Mouse (Mus musculus) liver, embryonic 14.5 days (tissue): ENCODE results near the gene Grasp. TPM values are rescaled to one million over a fixed set of nuclear protein-coding genes. Genes with fewer than 3 reads are reported as not detected.

Source experiments
- ATAC-seq: fragments of 200-750 bp; cut with Nextera tagmentation; 2 replicates; pipeline ENCODE4 v1.8.0; 2017; ENCODE audit warnings: moderate number of reproducible peaks, mild to moderate bottlenecking, moderate library complexity; ENCODE audit not compliant: insufficient read depth
- DNase-seq, 3 experiments: peaks; one replicate each; pipeline ENCODE4 v3.0.0-alpha.2; 2012 to 2013; ENCODE audit warnings: low read depth in 3 of 3, low spot score in 3 of 3
- H3K27ac ChIP-seq: fragments of 300-500 bp; sonication (generic); 2 replicates; pipeline ENCODE4 v1.5.1; 2014; ENCODE audit warnings: moderate library complexity, mild to moderate bottlenecking, control low read depth, inconsistent platforms
- H3K27me3 ChIP-seq: fragments of 300-500 bp; sonication (generic); 2 replicates; pipeline ENCODE4 v1.6.1; 2014; ENCODE audit warnings: mild to moderate bottlenecking, low read length, moderate library complexity; ENCODE audit not compliant: control insufficient read depth, insufficient read depth
- H3K36me3 ChIP-seq: fragments of 300-500 bp; sonication (generic); replicated peaks from 2 replicates; pipeline ENCODE4 v1.6.1; 2014; ENCODE audit warnings: low read depth; ENCODE audit not compliant: control insufficient read depth, insufficient read depth
- H3K4me1 ChIP-seq, 2 experiments: fragments of 200-500 bp in 1 of 2; fragments of 300-500 bp in 1 of 2; sonication (generic) in 1 of 2; replicated peaks; 2 replicates each; pipeline ENCODE4 v1.6.1; 2012 to 2014; ENCODE audit warnings: antibody characterized with exemption in 1 of 2, inconsistent platforms in 1 of 2, low read length in 1 of 2; ENCODE audit not compliant: control insufficient read depth in 2 of 2, insufficient read depth in 2 of 2
- H3K4me2 ChIP-seq: fragments of 300-500 bp; sonication (generic); 2 replicates; pipeline ENCODE4 v1.6.1; 2014; ENCODE audit warnings: low read depth, mild to moderate bottlenecking, control low read depth, moderate library complexity
- H3K4me3 ChIP-seq, 2 experiments: fragments of 200-500 bp in 1 of 2; fragments of 300-500 bp in 1 of 2; sonication (generic) in 1 of 2; 2 replicates each; pipeline ENCODE4 v1.5.1; 2012 to 2014; ENCODE audit warnings: low read depth in 2 of 2, low read length in 2 of 2, mild to moderate bottlenecking in 2 of 2, control low read depth in 1 of 2, inconsistent platforms in 1 of 2, moderate library complexity in 1 of 2; ENCODE audit not compliant: insufficient read depth in 1 of 2
- H3K9ac ChIP-seq: fragments of 300-500 bp; sonication (generic); replicated peaks from 2 replicates; pipeline ENCODE4 v1.6.1; 2014; ENCODE audit warnings: mild to moderate bottlenecking, control low read depth, moderate library complexity
- H3K9me3 ChIP-seq: fragments of 300-500 bp; sonication (generic); 2 replicates; pipeline ENCODE4 v1.6.1; 2016; ENCODE audit warnings: low read length, mixed read lengths; ENCODE audit not compliant: control insufficient read depth
- CTCF ChIP-seq: IDR thresholded peaks from 2 replicates; pipeline ENCODE4 v1.5.1; 2016; ENCODE audit warnings: antibody characterized with exemption, low read depth, control low read depth
- EP300 ChIP-seq: IDR thresholded peaks from 2 replicates; pipeline ENCODE4 v1.6.1; 2016; ENCODE audit warnings: antibody characterized with exemption, low read depth
- WGBS: fragments of 180-500 bp; shearing (Covaris S2); extraction: QIAGEN DNeasy Blood & Tissue Kit; methylation state at CpG from one replicate; pipeline ENCODE4 v1.1.7; 2014; ENCODE audit not compliant: insufficient replicate concordance; 5-methylcytosine and 5-hydroxymethylcytosine counted together
- polyA plus RNA-seq, 2 experiments: library from polyadenylated mRNA; depleted of rRNA in 1 of 2; stranded (reverse) in 1 of 2; unstranded in 1 of 2; fragments of >200 nt; fragmentation: Nextera tagmentation in 1 of 2; extraction: Ambion mirVana in 1 of 2; gene quantifications; 2 replicates each; pipeline versions ENCODE4 v1.2.1 to v1.2.3; 2012 to 2014

Gene Grasp
- polyA plus RNA-seq, 2 experiments = 0.27 to 0.73 TPM

DNA sequence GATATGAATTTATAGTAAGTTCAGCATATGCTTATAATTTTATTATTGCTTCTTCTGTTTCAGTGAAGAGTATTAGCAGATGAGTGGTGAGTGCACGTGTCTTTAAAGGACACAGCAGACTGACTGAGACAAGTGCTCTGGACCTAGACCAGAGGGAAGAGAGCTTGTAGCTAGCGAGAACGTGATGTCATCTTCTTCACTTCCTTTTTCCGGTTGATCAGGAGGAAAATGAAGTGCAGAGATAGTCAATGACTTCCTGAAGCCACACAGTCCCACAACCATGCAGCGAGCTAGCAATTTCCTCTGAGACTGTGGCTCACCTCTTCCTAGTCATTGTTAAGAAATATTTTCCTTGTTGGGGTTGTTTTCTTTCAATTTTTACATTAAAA, 33.2 kb upstream of the Grasp start:
- Histone ChIP-seq H3K27me3 (no peaks in the 10 kb centered on the region), H3K4me1 (peaks cover 3 to 30% of the 10 kb centered on the region in 2 experiments; a peak in 2 of 4 replicates), H3K27ac (no peak overlapping the region), H3K4me2 (no peak overlapping the region), H3K9ac (no peak overlapping the region), H3K36me3 (no peaks in the 10 kb centered on the region), H3K9me3 (no peaks in the 10 kb centered on the region), H3K4me3 (no peak overlapping the region)
- DNase-seq (no peak), ATAC-seq (no peak)
- TF ChIP-seq EP300 (no peak), CTCF (no peak)
- 19% methylated on average over 5 of the region's 5 CpGs for WGBS

DNA sequence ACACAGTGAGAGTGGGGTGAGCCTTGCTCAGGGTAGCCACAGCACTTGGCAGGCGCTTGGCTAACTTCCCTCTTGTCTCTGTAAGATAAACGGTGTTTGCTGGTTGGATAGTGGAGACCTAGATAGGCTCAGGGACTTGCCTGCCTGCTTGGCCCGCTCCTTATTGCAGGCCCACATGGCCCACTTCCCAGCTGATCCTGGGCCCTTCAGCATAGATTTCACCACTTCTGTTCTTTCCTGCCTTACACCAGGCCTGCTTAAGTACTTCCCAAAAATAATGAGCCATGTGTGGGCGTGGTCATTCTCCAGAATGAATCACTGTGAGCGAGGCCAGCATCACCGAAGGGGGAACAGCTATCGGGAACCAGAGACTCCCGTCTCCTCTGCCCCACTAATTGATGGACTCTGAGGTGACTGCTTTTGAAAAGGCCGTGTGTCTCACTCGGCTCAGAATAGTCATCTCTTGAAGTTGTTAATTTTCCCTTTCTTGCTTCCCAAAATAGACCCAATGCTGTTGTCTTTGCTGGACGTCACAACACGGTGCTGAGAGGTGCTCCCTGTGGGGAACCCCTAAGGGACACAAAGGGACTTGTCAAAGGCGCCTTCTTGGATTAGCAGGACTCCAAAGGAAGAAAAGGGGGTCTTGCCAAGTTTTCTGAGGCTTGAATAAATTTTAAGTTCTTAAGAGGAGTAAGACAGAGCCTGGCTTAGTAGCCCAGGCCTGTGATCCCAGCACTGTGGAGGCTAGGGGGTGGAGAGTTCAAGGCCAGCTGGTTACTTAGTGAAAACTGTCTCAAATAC, 32.3 kb upstream of the Grasp start:
- DNase-seq (no peak), ATAC-seq (no peak)
- H3K27ac ChIP-seq = no peak overlapping the region

DNA sequence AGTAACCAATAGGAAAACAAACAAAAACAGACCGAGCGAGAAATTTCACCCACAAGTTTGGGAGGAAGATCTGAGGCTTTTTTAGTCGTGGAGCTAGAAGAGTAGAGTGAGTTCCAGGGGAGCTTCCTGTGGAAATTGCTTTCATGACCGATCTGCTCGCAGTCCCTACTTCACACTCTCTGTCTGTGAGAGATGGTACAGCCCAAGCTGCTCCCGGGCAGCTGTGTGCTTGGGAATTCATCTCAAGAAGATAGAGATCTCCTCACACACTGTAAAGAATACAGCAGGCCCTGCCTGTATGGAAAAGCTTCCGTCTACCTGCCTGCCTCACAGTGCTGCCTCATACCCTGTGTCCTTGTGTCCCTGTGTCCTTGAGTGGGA, 31.7 kb upstream of the Grasp start:
- no peaks in the 10 kb centered on the region for H3K27me3 ChIP-seq
- no peak overlapping the region for H3K9ac ChIP-seq
- DNase-seq (no peak), ATAC-seq (no peak)
- no peak for TF ChIP-seq CTCF
- TF ChIP-seq EP300 = no peak
- peaks cover 3 to 33% of the 10 kb centered on the region in 2 experiments; a peak in 2 of 4 replicates for H3K4me1 ChIP-seq
- no peak overlapping the region for H3K4me3 ChIP-seq
- no peak overlapping the region for H3K27ac ChIP-seq
- H3K9me3 ChIP-seq = no peaks in the 10 kb centered on the region
- no peak overlapping the region for H3K4me2 ChIP-seq
- 45% methylated on average over 7 of the region's 7 CpGs for WGBS
- H3K36me3 ChIP-seq = no peaks in the 10 kb centered on the region

More for the DNA sequence above, 32.3 kb upstream of the Grasp start:
- WGBS = 32% methylated on average over 13 of the region's 13 CpGs
- no peak for TF ChIP-seq EP300
- TF ChIP-seq CTCF = no peak
- no peaks in the 10 kb centered on the region for H3K9me3 ChIP-seq
- H3K4me2 ChIP-seq = no peak overlapping the region
- peaks cover 3 to 33% of the 10 kb centered on the region in 2 experiments; a peak in 2 of 4 replicates for H3K4me1 ChIP-seq
- no peak overlapping the region for H3K4me3 ChIP-seq
- H3K9ac ChIP-seq = no peak overlapping the region
- H3K27me3 ChIP-seq = no peaks in the 10 kb centered on the region
- H3K36me3 ChIP-seq = no peaks in the 10 kb centered on the region

DNA sequence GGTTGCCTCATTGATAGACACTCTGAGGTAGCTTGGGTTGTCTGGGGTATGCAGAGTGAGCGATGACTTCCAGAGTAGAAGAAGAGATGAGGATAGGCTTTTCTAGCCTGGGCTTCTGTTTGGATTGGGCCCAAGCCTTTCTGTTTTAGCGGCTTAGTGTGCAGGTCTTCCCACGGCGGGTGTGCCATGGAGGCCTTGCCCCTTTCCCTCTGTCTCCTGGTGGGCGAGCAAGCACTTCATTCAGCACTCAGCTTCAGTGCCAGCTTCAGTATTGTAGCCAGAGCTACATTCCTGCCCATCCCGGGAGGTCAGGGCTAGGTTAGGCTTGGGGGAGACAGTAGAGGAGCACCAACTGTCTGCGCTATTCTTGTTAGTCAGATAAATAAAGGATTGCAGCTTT, 31.3 kb upstream of the Grasp start:
- DNase-seq (no peak), ATAC-seq (no peak)
- WGBS = 70% methylated on average over 7 of the region's 7 CpGs
- no peaks in the 10 kb centered on the region for H3K36me3 ChIP-seq
- no peak overlapping the region for H3K4me2 ChIP-seq
- no peaks in the 10 kb centered on the region for H3K9me3 ChIP-seq
- H3K9ac ChIP-seq = no peak overlapping the region
- H3K27ac ChIP-seq = no peak overlapping the region
- TF ChIP-seq EP300 (no peak), CTCF (no peak)
- peaks cover 3 to 33% of the 10 kb centered on the region in 2 experiments; a peak in 2 of 4 replicates for H3K4me1 ChIP-seq
- H3K27me3 ChIP-seq = no peaks in the 10 kb centered on the region
- no peak overlapping the region for H3K4me3 ChIP-seq

DNA sequence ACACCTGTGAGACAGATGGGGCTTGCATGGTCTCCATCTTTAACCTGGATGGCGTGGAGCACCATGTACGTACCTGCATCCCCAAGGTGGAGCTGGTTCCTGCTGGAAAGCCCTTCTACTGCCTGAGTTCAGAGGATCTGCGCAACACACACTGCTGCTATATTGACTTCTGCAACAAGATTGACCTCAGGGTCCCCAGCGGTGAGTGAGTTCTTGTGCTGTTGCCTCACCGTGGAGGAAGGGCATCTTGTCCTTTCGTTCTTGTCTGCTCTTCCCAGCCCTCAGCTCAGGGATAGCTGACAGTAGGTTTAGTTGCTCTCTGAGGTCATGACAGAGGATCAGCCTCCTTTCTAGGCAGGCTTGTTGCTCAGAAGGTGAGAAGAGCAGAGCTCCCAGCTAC, 30.0 kb upstream of the Grasp start:
- Histone ChIP-seq H3K4me1 (peaks cover 3 to 33% of the 10 kb centered on the region in 2 experiments; a peak in 2 of 4 replicates), H3K36me3 (no peaks in the 10 kb centered on the region), H3K27me3 (no peaks in the 10 kb centered on the region), H3K27ac (no peak overlapping the region), H3K9ac (no peak overlapping the region), H3K4me2 (no peak overlapping the region), H3K9me3 (no peaks in the 10 kb centered on the region), H3K4me3 (no peak overlapping the region)
- ATAC-seq = no peak
- WGBS = 74% methylated on average over 6 of the region's 6 CpGs
- no peak for DNase-seq
- no peak for TF ChIP-seq CTCF
- TF ChIP-seq EP300 = no peak
